Mouse (Mus musculus) forebrain, postnatal 0 days (tissue): ENCODE data around the gene Rreb1. TPM values are rescaled to one million over a fixed set of nuclear protein-coding genes. Genes with fewer than 3 reads are reported as not detected.
A peak's percentile ranks its signal among the peaks of the same experiment; 100 is the strongest.

Experiments used
- ATAC-seq: fragments of 200-750 bp; cut with Nextera tagmentation; 2 replicates; pipeline ENCODE4 v1.8.0; 2017; ENCODE audit warnings: mild to moderate bottlenecking, moderate library complexity
- DNase-seq: peaks from one replicate; pipeline ENCODE4 v3.0.0-alpha.2; 2015
- H3K27ac ChIP-seq: fragments of 300-500 bp; sonication (generic); 2 replicates; pipeline ENCODE4 v1.5.1; 2014; ENCODE audit warnings: low read depth, mild to moderate bottlenecking, antibody characterized with exemption, low read length, moderate library complexity, mixed read lengths
- H3K27me3 ChIP-seq: fragments of 300-500 bp; sonication (generic); 2 replicates; pipeline ENCODE4 v1.6.1; 2014; ENCODE audit warnings: mild to moderate bottlenecking, low read length, mixed read lengths; ENCODE audit not compliant: insufficient read depth
- H3K36me3 ChIP-seq: fragments of 300-500 bp; sonication (generic); 2 replicates; pipeline ENCODE4 v1.6.1; 2014; ENCODE audit warnings: mild to moderate bottlenecking, moderate library complexity; ENCODE audit not compliant: insufficient read depth
- H3K4me1 ChIP-seq: fragments of 300-500 bp; sonication (generic); 2 replicates; pipeline ENCODE4 v1.6.1; 2014; ENCODE audit warnings: antibody characterized with exemption; ENCODE audit not compliant: insufficient read depth
- H3K4me2 ChIP-seq: fragments of 300-500 bp; sonication (generic); 2 replicates; pipeline ENCODE4 v1.6.1; 2014; ENCODE audit warnings: low read depth, mild to moderate bottlenecking, moderate library complexity
- H3K4me3 ChIP-seq: fragments of 300-500 bp; sonication (generic); 2 replicates; pipeline ENCODE4 v1.5.1; 2014; ENCODE audit warnings: low read depth, low read length, mixed read lengths
- H3K9ac ChIP-seq: fragments of 300-500 bp; sonication (generic); 2 replicates; pipeline ENCODE4 v1.6.1; 2014; ENCODE audit warnings: mild to moderate bottlenecking
- H3K9me3 ChIP-seq: fragments of 300-500 bp; sonication (generic); 2 replicates; pipeline ENCODE4 v1.6.1; 2016; ENCODE audit warnings: low read length
- CTCF ChIP-seq: sonication (generic); IDR thresholded peaks from 2 replicates; pipeline ENCODE4 v1.5.1; 2016; ENCODE audit warnings: antibody characterized with exemption, control low read depth, low read depth
- WGBS: fragments of 180-500 bp; shearing (Covaris S2); extraction: QIAGEN DNeasy Blood & Tissue Kit; methylation state at CpG from one replicate; pipeline ENCODE4 v1.1.7; 2014; 5-methylcytosine and 5-hydroxymethylcytosine counted together
- polyA plus RNA-seq: library from polyadenylated mRNA; unstranded; fragments of >200 nt; fragmentation: Nextera tagmentation; extraction: Ambion mirVana; gene quantifications from 2 replicates; pipeline ENCODE4 v1.2.1, GENCODE M21; 2015
- total RNA-seq: library from RNA; depleted of rRNA; stranded (reverse); fragments of >200 nt; gene quantifications from 2 replicates; pipeline ENCODE4 v1.2.3, GENCODE M21; 2014

Gene Rreb1
- total and polyA plus RNA-seq, 2 experiments from 2014 or later, result 1.6 to 4.9 TPM

DNA sequence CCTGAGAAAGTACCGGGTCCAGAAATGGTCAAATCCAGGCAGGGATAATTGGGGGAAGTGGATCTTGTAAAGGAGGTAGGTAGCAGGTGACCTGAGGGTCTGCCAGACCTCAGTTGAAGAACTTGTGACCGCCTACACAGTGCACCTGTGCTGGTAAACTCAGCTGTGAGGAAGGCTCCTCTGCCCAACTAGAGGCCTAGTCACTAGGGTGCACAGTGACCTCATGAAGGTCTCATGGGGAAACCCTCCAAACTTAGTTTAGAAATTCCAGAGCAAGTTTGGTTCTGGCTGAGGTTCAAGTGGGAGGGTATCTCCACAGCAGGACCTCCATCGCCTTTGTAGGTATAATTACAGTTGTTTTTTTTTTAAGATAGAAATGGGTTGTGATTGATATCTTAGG, 74.7 kb downstream of the Rreb1 start:
- ATAC-seq (no peak), DNase-seq (no peak)
- H3K4me3 ChIP-seq, result no peak overlapping the region
- H3K4me2 ChIP-seq, result no peak overlapping the region
- no peaks in the 10 kb centered on the region for H3K4me1 ChIP-seq
- H3K9ac ChIP-seq, result no peak overlapping the region
- peaks cover 5% of the 10 kb centered on the region; the same call in 1 of the 2 replicates for H3K27me3 ChIP-seq
- no peaks in the 10 kb centered on the region for H3K9me3 ChIP-seq
- H3K36me3 ChIP-seq, result no peaks in the 10 kb centered on the region
- no peak overlapping the region for H3K27ac ChIP-seq
- WGBS, result 82% methylated on average over 3 of the region's 3 CpGs
- no peak for TF ChIP-seq CTCF

DNA sequence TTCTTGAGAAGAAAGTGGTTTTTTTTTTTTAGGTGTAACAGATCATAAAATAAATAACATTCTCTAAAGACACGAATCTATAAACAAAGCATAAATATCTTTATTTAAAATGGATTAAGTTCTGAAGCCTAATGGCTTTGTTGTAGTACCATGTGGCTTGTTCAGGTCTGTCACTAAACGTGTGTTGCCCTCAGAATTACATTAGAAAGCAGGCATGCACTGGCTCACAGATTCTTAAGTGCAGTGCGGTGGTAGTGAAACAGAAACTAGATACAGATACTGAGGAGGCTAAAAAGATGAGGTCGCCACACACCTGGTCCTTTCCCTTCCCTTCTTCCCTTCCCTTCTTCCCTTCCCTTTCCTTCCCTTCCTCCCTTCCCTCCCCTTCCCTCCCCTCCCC, 75.2 kb downstream of the Rreb1 start:
- 63% methylated on average over 4 of the region's 4 CpGs for WGBS
- DNase-seq, result no peak

DNA sequence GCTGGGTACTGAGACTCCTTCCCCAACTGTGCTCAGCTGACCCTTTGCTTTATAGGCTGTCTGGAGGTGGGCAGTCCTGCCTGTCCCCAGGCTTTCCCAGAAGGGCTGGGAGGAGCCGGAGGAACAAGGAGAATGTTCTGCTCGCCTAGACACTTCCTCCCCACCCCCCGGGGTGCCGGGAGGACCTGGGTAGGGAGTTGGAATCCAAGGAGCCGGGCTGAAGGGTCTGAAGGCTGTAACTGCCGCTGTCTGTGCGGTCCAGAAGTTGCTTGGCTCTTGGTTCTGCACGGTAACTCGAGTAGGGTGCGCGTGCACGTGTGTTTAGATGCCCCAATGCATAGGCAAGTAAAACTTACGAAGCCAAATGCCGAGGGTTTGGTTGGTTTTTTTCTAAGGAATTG, 75.8 kb downstream of the Rreb1 start:
- H3K4me2 ChIP-seq, result peak overlapping the region; percentile 41
- H3K27ac ChIP-seq, result no peak overlapping the region
- DNase-seq (no peak), ATAC-seq (no peak)
- peak overlapping the region; percentile 25; the same call in 1 of the 2 replicates for H3K9ac ChIP-seq
- no peaks in the 10 kb centered on the region for H3K9me3 ChIP-seq
- 8% methylated on average over 14 of the region's 14 CpGs for whole genome bisulfite sequencing
- no peak for TF ChIP-seq CTCF
- peak overlapping the region; percentile 24 for H3K4me3 ChIP-seq
- no peaks in the 10 kb centered on the region for H3K4me1 ChIP-seq
- no peaks in the 10 kb centered on the region for H3K36me3 ChIP-seq
- peaks cover 5% of the 10 kb centered on the region; the same call in 1 of the 2 replicates for H3K27me3 ChIP-seq

More for the DNA sequence above, 75.2 kb downstream of the Rreb1 start:
- Histone ChIP-seq H3K4me3 (no peak overlapping the region), H3K4me1 (no peaks in the 10 kb centered on the region), H3K9me3 (no peaks in the 10 kb centered on the region), H3K27me3 (peaks cover 5% of the 10 kb centered on the region; the same call in 1 of the 2 replicates), H3K9ac (no peak overlapping the region), H3K27ac (no peak overlapping the region), H3K4me2 (no peak overlapping the region), H3K36me3 (no peaks in the 10 kb centered on the region)
- TF ChIP-seq CTCF, result no peak
- no peak for ATAC-seq

DNA sequence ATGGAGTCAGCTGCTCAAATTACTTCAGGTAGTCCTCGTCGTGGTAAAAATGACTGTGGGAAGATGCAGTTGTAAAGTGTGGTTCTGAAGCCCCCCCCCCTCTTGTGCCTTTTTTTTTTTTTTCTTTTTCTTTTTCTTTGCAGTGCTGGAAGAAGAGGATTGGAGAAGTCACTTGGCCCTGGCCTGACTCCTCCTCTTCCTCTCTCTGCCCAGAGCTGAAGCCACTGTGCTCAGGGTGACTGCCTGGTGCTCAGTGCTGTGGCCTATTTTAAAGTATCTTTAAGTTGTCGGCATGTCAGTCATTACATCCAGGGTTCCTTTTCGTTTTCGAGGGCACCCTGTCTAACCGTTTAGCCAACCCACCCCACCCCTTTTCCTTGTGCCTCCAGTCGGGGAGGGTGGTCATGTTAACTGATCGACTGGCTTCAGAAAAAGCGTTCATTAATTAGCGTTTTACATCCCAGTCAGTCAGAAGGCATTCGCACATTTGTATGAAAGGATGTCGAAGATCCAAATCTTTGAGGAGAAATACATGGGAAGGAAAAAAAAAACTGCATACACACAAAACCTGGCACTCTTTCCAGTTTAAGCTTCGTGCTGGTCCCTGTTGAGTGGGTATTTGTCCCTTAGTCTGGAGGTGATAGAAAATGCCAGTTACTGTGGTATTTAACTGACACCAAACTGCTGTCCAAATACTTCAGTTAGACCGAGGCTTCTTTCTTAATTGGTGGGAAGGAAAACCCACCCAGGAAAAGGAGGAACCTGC, 76.4 kb downstream of the Rreb1 start:
- Histone ChIP-seq H3K4me2 (peak overlapping the region; percentile 41), H3K27me3 (peaks cover 5% of the 10 kb centered on the region; the same call in 1 of the 2 replicates), H3K27ac (no peak overlapping the region), H3K9ac (no peak overlapping the region), H3K4me1 (no peaks in the 10 kb centered on the region), H3K36me3 (no peaks in the 10 kb centered on the region), H3K4me3 (peak overlapping the region; percentile 24; the same call in 1 of the 2 replicates), H3K9me3 (no peaks in the 10 kb centered on the region)
- DNase-seq (no peak), ATAC-seq (no peak)
- no peak for TF ChIP-seq CTCF
- 11% methylated on average over 14 of the region's 14 CpGs for WGBS

DNA sequence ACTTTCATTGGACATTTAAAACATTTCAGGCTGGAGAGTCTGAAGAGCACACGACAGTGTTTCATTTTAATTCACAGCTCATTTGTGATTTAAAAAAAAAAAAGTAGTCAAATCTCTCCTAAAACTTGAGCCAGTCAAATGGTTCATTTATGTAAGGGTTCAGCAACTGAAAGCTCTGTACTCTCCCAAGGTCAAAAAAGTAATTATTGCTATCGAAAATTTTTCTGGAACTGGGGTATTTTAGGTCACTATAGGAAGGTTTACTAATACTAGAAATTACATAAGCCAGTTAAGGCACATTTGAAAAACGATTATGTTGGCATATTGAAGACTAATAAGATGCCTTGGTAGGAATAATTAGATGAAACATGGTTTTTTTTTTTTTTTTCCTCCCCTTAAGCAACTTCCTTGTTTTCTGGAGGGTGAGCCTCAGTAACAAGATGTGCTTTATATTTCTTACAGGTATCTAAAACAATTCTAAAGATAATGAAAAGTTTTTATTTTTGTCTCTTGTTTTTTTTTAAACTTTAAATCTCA, 77.1 kb downstream of the Rreb1 start:
- Histone ChIP-seq H3K36me3 (no peaks in the 10 kb centered on the region), H3K9ac (no peak overlapping the region), H3K9me3 (no peaks in the 10 kb centered on the region), H3K4me1 (no peaks in the 10 kb centered on the region), H3K27ac (no peak overlapping the region), H3K27me3 (peaks cover 5% of the 10 kb centered on the region; the same call in 1 of the 2 replicates), H3K4me3 (no peak overlapping the region), H3K4me2 (no peak overlapping the region)
- DNase-seq (no peak), ATAC-seq (no peak)
- TF ChIP-seq CTCF, result no peak
- 55% methylated on average over 3 of the region's 3 CpGs for WGBS

DNA sequence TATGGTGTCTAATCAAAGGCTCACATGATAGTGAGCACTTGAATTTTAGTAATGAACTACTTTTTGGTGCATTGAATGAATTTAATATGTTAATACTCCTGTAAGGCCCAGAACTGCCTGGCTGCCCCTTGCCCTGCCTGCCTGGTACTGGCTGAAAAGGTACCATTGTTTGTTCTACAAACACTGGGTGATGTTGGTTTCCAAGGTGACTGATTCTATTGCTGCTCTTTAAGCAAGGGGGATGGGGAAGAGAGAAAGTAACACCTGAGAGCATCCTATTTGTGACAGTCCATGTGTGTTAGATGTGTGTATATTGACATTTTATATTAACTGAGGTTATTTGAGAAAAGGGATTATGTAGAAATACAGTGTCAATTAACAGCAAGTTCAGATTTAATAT, 77.6 kb downstream of the Rreb1 start:
- no peak for TF ChIP-seq CTCF
- H3K9me3 ChIP-seq, result no peaks in the 10 kb centered on the region
- H3K4me3 ChIP-seq, result no peak overlapping the region
- no peaks in the 10 kb centered on the region for H3K36me3 ChIP-seq
- no peaks in the 10 kb centered on the region for H3K4me1 ChIP-seq
- ATAC-seq, result no peak
- H3K27ac ChIP-seq, result no peak overlapping the region
- H3K9ac ChIP-seq, result no peak overlapping the region
- H3K4me2 ChIP-seq, result no peak overlapping the region
- no peak for DNase-seq
- H3K27me3 ChIP-seq, result peaks cover 5% of the 10 kb centered on the region; the same call in 1 of the 2 replicates

DNA sequence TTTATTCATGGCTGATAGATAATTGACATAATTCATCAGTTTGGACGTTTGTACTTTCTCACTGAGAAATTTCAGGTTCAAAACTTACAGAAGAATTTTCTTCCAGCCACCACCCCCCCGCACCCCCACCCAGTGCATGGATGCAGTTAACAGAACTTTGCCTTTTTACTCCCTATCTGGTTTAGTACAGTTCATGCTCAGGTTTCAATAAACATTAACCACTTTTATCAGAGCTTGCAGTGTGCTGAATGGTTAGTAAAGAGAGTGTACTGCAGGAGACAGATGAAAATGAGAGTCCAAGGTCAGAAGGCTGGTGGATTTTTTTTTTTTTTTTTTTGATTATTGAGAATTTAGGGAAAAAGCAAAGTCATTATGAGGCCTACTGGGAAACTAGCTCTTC, 78.3 kb downstream of the Rreb1 start:
- Histone ChIP-seq H3K4me3 (no peak overlapping the region), H3K9ac (no peak overlapping the region), H3K36me3 (no peaks in the 10 kb centered on the region), H3K27me3 (peaks cover 5% of the 10 kb centered on the region; the same call in 1 of the 2 replicates), H3K27ac (no peak overlapping the region), H3K4me1 (no peaks in the 10 kb centered on the region), H3K4me2 (peak overlapping the region; percentile 92; the same call in 1 of the 2 replicates), H3K9me3 (no peaks in the 10 kb centered on the region)
- WGBS, result 73% methylated on average over 2 of the region's 2 CpGs
- no peak for ATAC-seq
- DNase-seq, result no peak
- TF ChIP-seq CTCF, result no peak
